Mouse (Mus musculus): ENCODE data around the gene Gabrb2. TPM values are rescaled to one million over a fixed set of nuclear protein-coding genes. Genes with fewer than 3 reads are reported as not detected.

Gene Gabrb2
- total RNA-seq (2012; rRNA removed) = not detected in 2 replicates
- not detected in 2 replicates for total RNA-seq (2014; rRNA removed)
- polyA plus RNA-seq (2012; ENCODE audit: insufficient read length, low read depth) = not detected in 2 replicates

- in situ Hi-C loops (cut with MboI; ENCODE audit: low pct_ligation_motif_present, low pct_unique_long_range_greater_than_20kb, low sequenced_read_pairs) = no loop called here
- no peaks in the 10 kb centered on the region for H3K36me3 ChIP-seq (replicated peaks in 1 of 2; ENCODE audit: control insufficient read depth in 1 of 2, insufficient read depth in 1 of 2, low read length in 1 of 2)
- no peaks in the 10 kb centered on the region for H3K79me2 ChIP-seq (replicated peaks; ENCODE audit: control insufficient read depth, extremely low read depth, insufficient read depth, poor library complexity, severe bottlenecking)
- no peak within 1 kb of the TSS for H3K9ac ChIP-seq (ENCODE audit: insufficient read depth, low read depth)
- no peak for DNase-seq (ENCODE audit: extremely low read depth)
- no peaks in the 10 kb centered on the region for H3K27me3 ChIP-seq (replicated peaks)
- no peak within 1 kb of the TSS for H3K4me2 ChIP-seq (ENCODE audit: insufficient read depth, low read depth, poor library complexity, severe bottlenecking)
- H3K27ac ChIP-seq (ENCODE audit: insufficient read depth, low read depth) = no peak within 1 kb of the TSS
- TF ChIP-seq MXI1 (IDR thresholded peaks at IDR 0.05; ENCODE audit: low read depth, low read length) (no peak), ZC3H11A (IDR thresholded peaks at IDR 0.05; ENCODE audit: low read depth, low read length) (no peak), SMC3 (IDR thresholded peaks at IDR 0.05; ENCODE audit: low read depth, low read length) (no peak), USF2 (conservative IDR thresholded peaks at IDR 0.05; ENCODE audit: low read depth, low read length) (no peak), MAZ (IDR thresholded peaks at IDR 0.05; ENCODE audit: low read depth, low read length) (no peak), ZMIZ1 (IDR thresholded peaks at IDR 0.05; ENCODE audit: low read depth, low read length) (no peak), RCOR1 (conservative IDR thresholded peaks at IDR 0.05; ENCODE audit: low read depth, low read length) (no peak), CHD1 (IDR thresholded peaks at IDR 0.05; ENCODE audit: low read depth, low read length) (no peak)
- no peak within 1 kb of the TSS for H3K4me3 ChIP-seq (replicated peaks in 1 of 3; ENCODE audit: low read depth in 2 of 3, low read length in 2 of 3, poor library complexity in 1 of 3)
- dilution Hi-C loops (cut with MboI; ENCODE audit: extremely low pct_ligation_motif_present, extremely low pct_unique_long_range_greater_than_20kb, low sequenced_read_pairs) = no loop called here
- H3K9me3 ChIP-seq (replicated peaks; ENCODE audit: low read length) = no peaks in the 10 kb centered on the region
- H3K4me1 ChIP-seq (ENCODE audit: control insufficient read depth in 1 of 2, insufficient read depth in 2 of 2) = 0 out of 4 replicates have a peak, but pooled peaks cover 0 to 2% of the 10 kb centered on the region in 2 experiments
Measured at GRCm38 (mm10) chr11:42418996-42419782, at the start of gene Gabrb2. Gabrb2 (plus strand) TSS chr11:42419757.

- H3K27me3 ChIP-seq (replicated peaks) = no peaks in the 10 kb centered on the region
- DNase-seq (ENCODE audit: extremely low read depth) = no peak
- no peak overlapping the region for H3K4me3 ChIP-seq (replicated peaks in 1 of 3; ENCODE audit: low read depth in 2 of 3, low read length in 2 of 3, poor library complexity in 1 of 3)
- H3K79me2 ChIP-seq (replicated peaks; ENCODE audit: control insufficient read depth, extremely low read depth, insufficient read depth, poor library complexity, severe bottlenecking) = no peaks in the 10 kb centered on the region
- no peak overlapping the region for H3K9ac ChIP-seq (ENCODE audit: insufficient read depth, low read depth)
- no peaks in the 10 kb centered on the region for H3K9me3 ChIP-seq (replicated peaks; ENCODE audit: low read length)
- H3K36me3 ChIP-seq (replicated peaks in 1 of 2; ENCODE audit: control insufficient read depth in 1 of 2, insufficient read depth in 1 of 2, low read length in 1 of 2) = no peaks in the 10 kb centered on the region
- H3K4me2 ChIP-seq (ENCODE audit: insufficient read depth, low read depth, poor library complexity, severe bottlenecking) = no peak overlapping the region
- H3K4me1 ChIP-seq (ENCODE audit: control insufficient read depth in 1 of 2, insufficient read depth in 2 of 2) = no peaks in the 10 kb centered on the region
- in situ Hi-C loops (cut with MboI; ENCODE audit: low pct_ligation_motif_present, low pct_unique_long_range_greater_than_20kb, low sequenced_read_pairs) (no loop called here), dilution Hi-C loops (cut with MboI; ENCODE audit: extremely low pct_ligation_motif_present, extremely low pct_unique_long_range_greater_than_20kb, low sequenced_read_pairs) (no loop called here)
- H3K27ac ChIP-seq (ENCODE audit: insufficient read depth, low read depth) = no peak overlapping the region
- no peak for TF ChIP-seq MXI1 (IDR thresholded peaks at IDR 0.05; ENCODE audit: low read depth, low read length)
- no peak for TF ChIP-seq MAFK (IDR thresholded peaks at IDR 0.05; ENCODE audit: insufficient replicate concordance, low read length)
- TF ChIP-seq USF1 (IDR thresholded peaks at IDR 0.05; ENCODE audit: low read depth, low read length) = no peak
- TF ChIP-seq HCFC1 (IDR thresholded peaks at IDR 0.05; ENCODE audit: low read depth, low read length) = no peak
- TF ChIP-seq CHD2 (IDR thresholded peaks at IDR 0.05; ENCODE audit: low read length) = no peak
- no peak for TF ChIP-seq NELFE (IDR thresholded peaks at IDR 0.05; ENCODE audit: low read depth, low read length)
- no peak for TF ChIP-seq MAZ (IDR thresholded peaks at IDR 0.05; ENCODE audit: low read depth, low read length)
Measured at GRCm38 (mm10) chr11:42378983-42379382, 40.6 kb upstream of the Gabrb2 start.
